In the genomic region with DNA sequence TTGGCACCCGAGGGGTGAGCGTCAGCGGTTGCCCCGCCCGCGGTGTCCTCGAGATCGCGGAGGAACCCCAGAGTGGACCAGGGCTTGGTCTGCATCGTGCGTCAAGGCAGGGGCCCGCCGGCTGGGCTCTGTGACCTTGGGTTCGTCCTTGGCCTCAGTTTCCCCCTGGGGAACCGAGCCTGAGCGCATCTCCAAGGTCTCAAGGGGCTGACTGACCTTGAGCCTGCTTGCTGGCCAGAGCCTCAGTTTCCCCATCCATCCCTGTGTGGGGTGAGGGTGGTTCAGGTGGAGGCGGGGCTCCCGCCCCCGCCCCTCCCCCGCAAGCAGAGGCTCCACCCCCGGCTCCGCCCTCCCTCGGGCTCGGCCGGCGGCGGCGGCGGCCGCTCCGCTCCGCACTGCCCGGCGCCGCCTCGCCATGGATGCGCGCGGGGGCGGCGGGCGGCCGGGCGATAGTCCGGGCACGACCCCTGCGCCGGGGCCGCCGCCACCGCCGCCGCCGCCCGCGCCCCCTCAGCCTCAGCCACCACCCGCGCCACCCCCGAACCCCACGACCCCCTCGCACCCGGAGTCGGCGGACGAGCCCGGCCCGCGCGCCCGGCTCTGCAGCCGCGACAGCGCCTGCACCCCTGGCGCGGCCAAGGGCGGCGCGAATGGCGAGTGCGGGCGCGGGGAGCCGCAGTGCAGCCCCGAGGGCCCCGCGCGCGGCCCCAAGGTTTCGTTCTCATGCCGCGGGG, we compare ENCODE assay signal across 8 mouse cellular contexts. TPM values are rescaled to one million over a fixed set of nuclear protein-coding genes. Genes with fewer than 3 reads are reported as not detected.
DNase-seq lines count a peak whose midpoint lies in the region; ATAC-seq and TF ChIP-seq lines count a peak whose summit lies in the region.

A gene (plus strand): TSS at position 381 of the 734 bp plus-strand sequence.

- peaks cover 9% of the 10 kb centered on the region; the same call in 1 of the 2 replicates for H3K4me1 ChIP-seq in limb, embryonic 14.5 days (ENCODE audit: control insufficient read depth, insufficient read depth, low read length)

- 4% methylated on average over 24 of the region's 91 CpGs for WGBS in limb, embryonic 14.5 days

- H3K27me3 ChIP-seq in limb, embryonic 14.5 days (ENCODE audit: control insufficient read depth, insufficient read depth, low read length), result peaks cover 43% of the 10 kb centered on the region

- no peak within 1 kb of the TSS for H3K27ac ChIP-seq in limb, embryonic 14.5 days (replicated peaks; ENCODE audit: low read depth, low read length)

- no peaks in the 10 kb centered on the region for H3K9me3 ChIP-seq in limb, embryonic 14.5 days (ENCODE audit: control insufficient read depth, low read length)

- peak within 1 kb of the TSS; percentile 53 for H3K4me3 ChIP-seq in limb, embryonic 14.5 days (replicated peaks; ENCODE audit: low read length)

- H3K36me3 ChIP-seq in limb, embryonic 14.5 days (ENCODE audit: control insufficient read depth, insufficient read depth, low read length), result peaks cover 8% of the 10 kb centered on the region

- peak; percentile 52 for DNase-seq in adrenal gland, postnatal 25 days
- no peak for DNase-seq in adrenal gland, adult 8-10 months
- DNase-seq in right cerebral cortex, postnatal 4 days, result peak; percentile 44
- DNase-seq in right cerebral cortex, postnatal 36 days (ENCODE audit: low spot score in 2 of 2), result no peak
- DNase-seq in heart, postnatal 14 days, result no peak
- DNase-seq in limb, embryonic 14.5 days (ENCODE audit: low spot score), result no peak
- no peak for DNase-seq in thymus, postnatal 0 days (ENCODE audit: low spot score)

- intact Hi-C loops in heart, postnatal 14 days (cut with DNase I), result no loop called here

- H3K4me2 ChIP-seq in limb, embryonic 14.5 days (replicated peaks; ENCODE audit: low read depth, low read length, severe bottlenecking), result peak within 1 kb of the TSS; percentile 86

- ATAC-seq in limb, embryonic 14.5 days (ENCODE audit: low FRiP score, low read depth), result no peak
- no peak for ATAC-seq in granulocyte monocyte progenitor cell, adult 5-6 weeks (replicated peaks; ENCODE audit: poor library complexity, severe bottlenecking)

- H3K9ac ChIP-seq in limb, embryonic 14.5 days (ENCODE audit: low read depth, low read length, severe bottlenecking), result peak within 1 kb of the TSS; percentile 48

- TF ChIP-seq POLR2A in limb, embryonic 14.5 days (IDR thresholded peaks at IDR 0.05; ENCODE audit: borderline replicate concordance, extremely low read depth, insufficient read depth, insufficient read length), result no peak

RNA-seq across cellular contexts. Expression of the gene that starts here (rescaled TPM):
- 5.4 and 7.7 TPM in 2 replicates for total RNA-seq in adrenal gland, postnatal 25 days (2021)
- total RNA-seq in adrenal gland, adult 8-10 months (2022), result 10 to 100 TPM in 2 of 4 experiments, 1 to 10 TPM in 2; 8.1 to 10.9 (median 10.3) TPM
- total RNA-seq in heart, postnatal 14 days (2021), result 10 to 100 TPM; 35.7 to 38.7 TPM
- polyA plus RNA-seq in limb, embryonic 14.5 days (2012; rRNA removed), result 0.70 and 1.3 TPM in 2 replicates
- 0.18 and 0.21 TPM in 2 replicates for polyA plus RNA-seq in limb, embryonic 14.5 days (2014; fragmentation: Nextera tagmentation; extraction: Ambion mirVana)
- total RNA-seq in granulocyte monocyte progenitor cell, adult 5-6 weeks (2014; fragmentation: Nextera tagmentation), result 0.28 TPM in 1 of 2 replicates, not detected in the other
- total RNA-seq in granulocyte monocyte progenitor cell, adult 5-6 weeks (2017), result 0.39 TPM in 1 of 2 replicates, not detected in the other
- 0.05 TPM in 1 of 2 replicates, not detected in the other for polyA plus RNA-seq in thymus, postnatal 0 days (2015; fragmentation: Nextera tagmentation; extraction: Ambion mirVana)

Comparison
In these comparisons a context has a peak if more than half of its experiments do, and no peak if none do; other contexts are left out.
1. DNase-seq: peak in adrenal gland, postnatal 25 days (single experiment) and right cerebral cortex, postnatal 4 days (single experiment); none in adrenal gland, adult 8-10 months (single experiment), right cerebral cortex, postnatal 36 days (0 of 2), heart, postnatal 14 days (0 of 2), limb, embryonic 14.5 days (single experiment) and thymus, postnatal 0 days (single experiment).